Mouse (Mus musculus) heart, postnatal 25 days (tissue): Measurements from ENCODE around the gene Ints13. TPM values are rescaled to one million over a fixed set of nuclear protein-coding genes. Genes with fewer than 3 reads are reported as not detected.

ENCODE experiments used
- DNase-seq: peaks from one replicate; pipeline ENCODE4 v3.0.0; 2022; ENCODE audit warnings: low spot score
- intact Hi-C: fragments of 180-260 bp; cut with DNase I; formaldehyde crosslinking; loops from one replicate; pipeline ENCODE4 v1.15.1; 2025
- total RNA-seq, 2 experiments: library from RNA; stranded (reverse); gene quantifications; 2 replicates each; pipeline ENCODE4 v1.2.3; 2021

Gene Ints13
- total RNA-seq, 2 experiments from 2014 or later: 20.7 to 21.3 TPM

GRCm38 (mm10) chr6:146502856-146503255, 74.8 kb downstream of the Ints13 start:
- no peak for DNase-seq
- intact Hi-C loops: loop anchor here (1.0 to 5.0 kb wide), 3 partner anchors 47 to 74 kb away; partner anchors contain the start of genes Fgfr1op2 and Ints13

- peak; percentile 87 for DNase-seq
- intact Hi-C loops: loop anchor here (1.0 to 5.0 kb wide), 3 partner anchors 48 to 75 kb away; partner anchors contain the start of genes Fgfr1op2 and Ints13
Observed at GRCm38 (mm10) chr6:146501866-146502804, 75.5 kb downstream of the Ints13 start, which contains the start of gene Itpr2. Itpr2 (minus strand) TSS chr6:146502223.

DNA sequence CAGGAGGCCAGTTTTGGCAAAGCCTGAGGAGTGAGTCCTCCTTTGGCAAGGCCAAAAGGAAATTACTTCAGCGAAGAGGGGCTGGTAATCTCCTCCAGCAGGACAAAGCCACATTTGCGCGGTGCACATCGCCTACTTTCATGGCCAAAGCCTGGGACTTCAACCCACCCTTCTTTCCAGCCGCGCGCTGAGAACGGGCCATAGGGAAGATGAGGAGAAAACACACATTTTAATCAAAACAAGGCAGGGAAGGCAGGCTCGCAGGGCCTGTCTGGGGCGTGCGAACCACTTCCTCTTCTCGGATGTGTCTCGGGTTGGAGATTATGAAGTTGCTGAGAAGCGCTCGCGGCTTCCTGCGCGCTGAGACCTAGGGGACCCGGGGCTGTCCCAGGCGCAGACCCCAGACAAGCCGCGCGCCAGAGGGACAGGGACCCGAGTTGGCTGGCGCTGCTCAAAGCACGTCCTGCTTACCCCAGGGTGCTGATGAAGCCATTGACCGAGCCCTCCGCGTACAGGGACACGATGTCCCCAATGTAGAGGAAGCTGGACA, 76.2 kb downstream of the Ints13 start:
- peak; percentile 54 for DNase-seq
- intact Hi-C loops: loop anchor here (5.0 kb wide), 2 partner anchors 69 to 76 kb away; partner anchors contain the start of genes Fgfr1op2 and Ints13

DNA sequence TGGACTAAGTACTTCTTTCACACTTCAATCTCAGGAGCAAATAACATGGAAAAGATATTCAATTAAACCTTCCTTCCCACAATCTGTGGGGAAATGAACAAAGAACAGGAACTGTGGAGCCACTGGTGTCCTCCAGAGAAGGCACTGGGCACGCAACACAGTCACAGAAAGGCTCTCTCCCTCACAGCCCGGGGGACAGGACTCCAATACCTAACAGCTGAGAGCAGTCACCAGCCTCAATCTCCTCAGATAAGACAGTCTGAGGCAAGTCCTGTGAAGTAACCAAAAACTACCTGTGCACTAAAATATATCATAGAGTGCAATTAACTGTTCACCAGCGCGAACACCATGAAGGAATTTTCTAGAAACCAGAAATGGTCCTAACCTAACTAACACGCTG, 76.9 kb downstream of the Ints13 start:
- no peak for DNase-seq
- intact Hi-C loops: loop anchor here (5.0 kb wide), 2 partner anchors 68 to 77 kb away; partner anchors contain the start of genes Fgfr1op2 and Ints13

DNA sequence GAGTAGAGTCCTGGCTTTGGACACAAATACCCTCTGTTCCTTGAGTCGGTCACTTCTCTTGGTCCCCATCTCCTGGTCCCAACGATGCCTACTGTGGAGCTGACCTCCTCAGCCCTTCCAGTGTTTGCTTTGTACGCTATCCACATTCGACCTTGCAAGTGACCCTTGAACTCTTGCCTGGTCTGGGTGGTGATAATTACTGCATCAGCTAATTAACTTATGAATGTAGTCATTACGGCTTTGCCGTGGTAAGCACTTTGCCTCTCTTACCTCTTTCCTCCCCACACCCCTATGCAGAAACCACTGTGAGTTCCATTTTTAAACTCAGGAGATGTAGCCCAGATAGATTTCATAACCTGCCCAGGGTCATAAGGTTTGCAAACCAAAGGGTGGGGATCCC, 77.4 kb downstream of the Ints13 start:
- intact Hi-C loops: loop anchor here (5.0 kb wide), 2 partner anchors 68 to 77 kb away; partner anchors contain the start of genes Fgfr1op2 and Ints13
- no peak for DNase-seq

Other genes with a start within 250 kb of the Ints13 start
- gene Itpr2, start 75.6 kb downstream of the Ints13 start, total RNA-seq: 10 to 100 TPM; 23.6 to 24.9 TPM
- gene Fgfr1op2, start 632 bp downstream of the Ints13 start, total RNA-seq: 10 to 100 TPM; 65.2 to 67.2 TPM
- gene Med21, start 64.7 kb upstream of the Ints13 start, total RNA-seq: 10 to 100 TPM; 46.8 to 52.4 TPM
- gene Tm7sf3, start 65.0 kb upstream of the Ints13 start, total RNA-seq: 10 to 100 TPM; 14.8 to 16.2 TPM
- gene Stk38l, start 147.2 kb upstream of the Ints13 start, total RNA-seq: 10 to 100 TPM; 12.6 to 14.6 TPM
- gene Arntl2, start 218.2 kb upstream of the Ints13 start, total RNA-seq: 1 to 10 TPM in 1 of 2 experiments, under 1 TPM in 1; 0.78 to 1.6 TPM